Mouse (Mus musculus) liver, adult 2 months (tissue): Measurements from ENCODE around the gene Cycs. TPM values are rescaled to one million over a fixed set of nuclear protein-coding genes. Genes with fewer than 3 reads are reported as not detected.

Experiments used
- DNase-seq: peaks from one replicate; pipeline ENCODE4 v3.0.0-alpha.2; 2011; ENCODE audit warnings: low read depth, low spot score; ENCODE audit errors: extremely low read depth
- H3K27ac ChIP-seq: fragments of 200-500 bp; replicated peaks from 2 replicates; pipeline ENCODE4 v1.5.1; 2012; ENCODE audit warnings: low read depth, mild to moderate bottlenecking, control low read depth, inconsistent platforms, low read length; ENCODE audit not compliant: insufficient read depth
- H3K27me3 ChIP-seq: fragments of 200-500 bp; 2 replicates; pipeline ENCODE4 v1.6.1; 2012; ENCODE audit warnings: mild to moderate bottlenecking, moderate library complexity, low read length, inconsistent platforms; ENCODE audit not compliant: control insufficient read depth, insufficient read depth
- H3K36me3 ChIP-seq: fragments of 200-500 bp; 2 replicates; pipeline ENCODE4 v1.6.1; 2012; ENCODE audit warnings: low read length, inconsistent platforms; ENCODE audit not compliant: control insufficient read depth, insufficient read depth
- H3K4me1 ChIP-seq: fragments of 200-500 bp; 2 replicates; pipeline ENCODE4 v1.6.1; 2011; ENCODE audit warnings: low read length; ENCODE audit not compliant: control insufficient read depth, insufficient read depth
- H3K4me3 ChIP-seq: fragments of 200-500 bp; 2 replicates; pipeline ENCODE4 v1.5.1; 2011; ENCODE audit warnings: low read depth, mild to moderate bottlenecking, control low read depth, low read length, moderate library complexity; ENCODE audit not compliant: insufficient read depth
- H3K79me2 ChIP-seq: fragments of 200-500 bp; 2 replicates; pipeline ENCODE4 v1.6.1; 2012; ENCODE audit warnings: inconsistent platforms, mild to moderate bottlenecking, low read length, moderate library complexity; ENCODE audit not compliant: control insufficient read depth, insufficient read depth
- H3K9ac ChIP-seq: fragments of 200-500 bp; 2 replicates; pipeline ENCODE4 v1.6.1; 2012; ENCODE audit warnings: low read depth, mild to moderate bottlenecking, control low read depth, inconsistent platforms, low read length
- CTCF ChIP-seq: fragments of 200-500 bp; IDR thresholded peaks from 2 replicates; pipeline ENCODE4 v1.5.1; 2011; ENCODE audit warnings: low read depth, low read length, control low read depth
- POLR2A ChIP-seq: fragments of 200-500 bp; IDR thresholded peaks from 2 replicates; pipeline ENCODE4 v1.6.1; 2011; ENCODE audit warnings: low read length, control low read depth; ENCODE audit not compliant: insufficient read depth; ENCODE audit errors: extremely low read depth
- WGBS: fragments of 180-500 bp; shearing (Covaris S2); methylation state at CpG from one replicate; pipeline ENCODE4 v1.1.7; 2018; 5-methylcytosine and 5-hydroxymethylcytosine counted together
- polyA plus RNA-seq: library from polyadenylated mRNA; depleted of rRNA; stranded (reverse); fragments of >200 nt; gene quantifications from 2 replicates; pipeline ENCODE4 v1.2.3, GENCODE M21; 2012
- total RNA-seq: library from RNA; depleted of rRNA; stranded (reverse); fragments of >200 nt; gene quantifications from 2 replicates; pipeline ENCODE4 v1.2.3, GENCODE M21; 2014

Cycs gene
- total and polyA plus RNA-seq, 2 experiments = 2.9 to 52.9 TPM

DNA sequence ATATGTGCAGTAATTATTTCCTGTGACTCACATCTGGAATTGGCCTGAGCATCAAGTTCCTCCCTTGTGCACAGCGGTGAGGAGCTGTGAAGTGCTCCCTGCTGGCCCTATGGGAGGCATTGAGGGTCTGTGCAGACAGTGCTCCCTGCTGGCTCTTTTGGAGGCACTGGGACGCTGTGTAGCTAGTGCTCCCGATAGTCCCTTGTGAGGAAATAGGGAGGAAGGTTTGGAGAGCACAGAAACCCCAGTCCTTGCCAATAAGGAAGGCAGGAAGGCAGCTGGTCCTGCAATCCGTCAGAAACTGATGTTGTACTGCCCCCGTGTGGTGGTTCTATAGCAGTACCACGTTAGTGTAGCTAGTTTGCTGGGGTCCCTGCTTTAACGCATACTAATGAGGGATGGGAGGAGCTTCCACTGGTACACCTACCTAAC, 29.9 kb downstream of the Cycs start:
- no peak overlapping the region for H3K4me3 ChIP-seq
- H3K4me1 ChIP-seq = no peaks in the 10 kb centered on the region
- no peaks in the 10 kb centered on the region for H3K79me2 ChIP-seq
- H3K36me3 ChIP-seq = no peaks in the 10 kb centered on the region
- peak; percentile 72 for TF ChIP-seq CTCF
- no peak for TF ChIP-seq POLR2A
- H3K27me3 ChIP-seq = no peaks in the 10 kb centered on the region
- H3K27ac ChIP-seq = no peak overlapping the region
- WGBS = 12% methylated on average over 7 of the region's 7 CpGs
- peak; percentile 50 for DNase-seq
- no peak overlapping the region for H3K9ac ChIP-seq

DNA sequence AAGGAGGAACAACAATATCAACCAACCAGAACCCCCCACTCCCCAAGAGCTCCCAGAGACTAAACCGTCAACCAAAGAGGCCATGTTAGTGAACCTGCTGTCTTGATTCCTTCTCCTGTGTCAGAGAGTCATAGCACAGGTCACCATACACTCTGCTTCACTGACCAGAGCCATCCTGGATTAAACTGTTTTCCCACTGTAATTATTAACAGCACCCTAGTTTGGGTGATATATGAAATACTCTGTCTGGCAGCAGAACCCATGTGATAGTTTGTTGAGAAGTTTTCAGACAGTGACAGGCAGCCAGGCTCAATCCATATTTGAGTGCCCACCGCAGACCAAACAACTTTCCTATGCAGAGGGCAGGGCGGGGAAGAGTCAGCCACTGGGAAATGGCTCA, 31.0 kb downstream of the Cycs start:
- H3K4me3 ChIP-seq = no peak overlapping the region
- TF ChIP-seq CTCF (no peak), POLR2A (no peak)
- no peaks in the 10 kb centered on the region for H3K4me1 ChIP-seq
- H3K27me3 ChIP-seq = no peaks in the 10 kb centered on the region
- no peak overlapping the region for H3K27ac ChIP-seq
- 90% methylated on average over 3 of the region's 3 CpGs for WGBS
- no peak for DNase-seq
- H3K9ac ChIP-seq = no peak overlapping the region
- no peaks in the 10 kb centered on the region for H3K36me3 ChIP-seq
- no peaks in the 10 kb centered on the region for H3K79me2 ChIP-seq

DNA sequence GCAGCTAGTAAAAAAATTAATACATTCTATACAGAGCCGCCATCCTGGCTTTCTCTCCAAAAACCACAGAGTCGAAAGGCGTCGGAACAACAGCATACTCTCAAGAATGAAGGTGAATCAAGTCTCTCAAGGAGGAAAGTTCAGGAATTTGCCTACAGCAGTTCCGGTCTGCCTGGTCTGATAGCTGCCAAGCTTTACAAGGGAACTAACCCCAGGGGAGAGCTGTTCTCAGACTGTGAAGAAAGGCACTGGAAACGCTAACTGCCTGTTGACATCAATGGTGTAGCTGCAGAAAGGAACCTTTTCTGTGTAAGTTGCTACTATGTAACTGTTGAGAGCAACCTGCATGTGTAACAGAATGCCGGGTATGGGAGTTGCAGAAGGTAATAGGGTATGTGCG, 34.4 kb downstream of the Cycs start:
- no peak overlapping the region for H3K27ac ChIP-seq
- TF ChIP-seq CTCF (no peak), POLR2A (no peak)
- no peaks in the 10 kb centered on the region for H3K79me2 ChIP-seq
- no peak for DNase-seq
- WGBS = 87% methylated on average over 8 of the region's 8 CpGs
- no peak overlapping the region for H3K4me3 ChIP-seq
- no peaks in the 10 kb centered on the region for H3K4me1 ChIP-seq
- H3K9ac ChIP-seq = no peak overlapping the region
- no peaks in the 10 kb centered on the region for H3K36me3 ChIP-seq
- H3K27me3 ChIP-seq = no peaks in the 10 kb centered on the region

- Histone ChIP-seq H3K27me3 (no peaks in the 10 kb centered on the region), H3K9ac (no peak overlapping the region), H3K27ac (no peak overlapping the region), H3K4me1 (no peaks in the 10 kb centered on the region), H3K79me2 (no peaks in the 10 kb centered on the region), H3K36me3 (no peaks in the 10 kb centered on the region), H3K4me3 (no peak overlapping the region)
- TF ChIP-seq CTCF (no peak), POLR2A (no peak)
- 88% methylated on average over 3 of the region's 3 CpGs for WGBS
- no peak for DNase-seq
These were observed 35.3 kb downstream of the Cycs start for GRCm38 (mm10) chr6:50531003-50531402.

- H3K4me1 ChIP-seq = no peaks in the 10 kb centered on the region
- H3K79me2 ChIP-seq = no peaks in the 10 kb centered on the region
- DNase-seq = no peak
- no peak for TF ChIP-seq CTCF
- TF ChIP-seq POLR2A = no peak
- H3K4me3 ChIP-seq = no peak overlapping the region
- no peak overlapping the region for H3K27ac ChIP-seq
- no peak overlapping the region for H3K9ac ChIP-seq
- 81% methylated on average over 11 of the region's 11 CpGs for WGBS
- no peaks in the 10 kb centered on the region for H3K27me3 ChIP-seq
- no peaks in the 10 kb centered on the region for H3K36me3 ChIP-seq
These were observed 37.1 kb downstream of the Cycs start for GRCm38 (mm10) chr6:50529194-50529593.

DNA sequence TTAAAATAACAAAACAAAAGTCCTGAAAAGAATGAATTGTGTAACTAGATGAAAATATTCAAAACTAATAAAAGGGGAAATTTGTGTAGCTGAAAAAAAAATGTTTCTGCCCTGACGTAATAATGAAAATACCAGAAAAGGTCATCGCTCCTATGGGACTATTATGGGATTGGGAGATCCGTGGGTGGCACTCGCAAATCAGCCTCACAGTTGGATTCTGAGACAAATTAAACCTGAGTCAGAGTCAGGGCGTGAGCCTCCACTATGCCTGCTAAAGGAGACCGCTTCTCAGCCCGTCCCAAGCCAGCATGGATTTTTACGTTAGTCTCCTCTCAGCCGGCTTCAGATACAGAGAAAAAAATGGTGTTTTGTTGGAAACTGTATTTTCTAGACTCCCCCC, 38.9 kb downstream of the Cycs start:
- TF ChIP-seq CTCF (no peak), POLR2A (no peak)
- Histone ChIP-seq H3K36me3 (no peaks in the 10 kb centered on the region), H3K27me3 (no peaks in the 10 kb centered on the region), H3K9ac (no peak overlapping the region), H3K79me2 (no peaks in the 10 kb centered on the region), H3K27ac (no peak overlapping the region), H3K4me1 (no peaks in the 10 kb centered on the region), H3K4me3 (no peak overlapping the region)
- no peak for DNase-seq
- 80% methylated on average over 9 of the region's 9 CpGs for WGBS
